Mouse (Mus musculus) cerebellum, postnatal 4 days (tissue): Measurements from ENCODE around the gene Dnajc6.

Source experiments
- DNase-seq, 2 experiments: peaks; one replicate each; pipeline ENCODE4 v3.0.0; 2022; ENCODE audit warnings: low spot score in 2 of 2, mixed read lengths in 1 of 2

Dnajc6 gene

DNA sequence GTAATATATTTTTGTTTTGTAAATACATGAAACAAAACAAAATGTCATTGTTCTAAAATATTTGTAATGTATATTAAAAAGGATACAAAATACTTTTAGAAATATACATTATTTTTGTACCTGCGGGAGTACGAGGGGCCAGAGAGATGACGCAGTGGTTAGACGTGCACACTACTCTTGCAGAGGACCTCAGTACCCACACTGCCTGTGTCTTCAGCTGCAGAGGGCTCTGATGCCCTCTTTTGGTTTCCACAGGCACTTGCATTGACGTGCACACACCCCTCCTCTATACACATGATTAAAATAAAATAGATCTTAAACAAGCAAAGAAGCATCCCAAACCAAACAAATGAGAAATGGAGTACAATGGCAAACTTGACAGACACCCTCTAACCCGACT lies 146.3 kb downstream of the Dnajc6 start:
- no peak for DNase-seq

DNA sequence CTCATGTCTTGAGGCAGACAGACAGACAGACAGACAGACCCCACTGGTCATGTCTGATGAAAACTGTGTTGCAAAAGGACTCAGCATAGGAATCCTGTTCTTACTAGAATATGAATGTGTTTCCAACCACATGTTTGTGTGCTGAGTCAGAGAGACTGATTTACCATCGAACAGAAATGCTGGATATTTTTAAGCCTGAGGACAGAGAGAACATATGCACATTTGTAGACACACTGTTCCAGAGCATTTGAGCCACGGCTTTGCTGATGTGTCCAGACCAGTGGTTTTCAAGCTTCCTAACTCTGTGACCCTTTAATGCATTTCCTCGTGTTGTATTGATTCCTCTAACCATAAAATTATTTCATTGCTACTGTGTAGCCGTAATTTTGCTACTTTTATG lies 146.8 kb downstream of the Dnajc6 start:
- DNase-seq: no peak

DNA sequence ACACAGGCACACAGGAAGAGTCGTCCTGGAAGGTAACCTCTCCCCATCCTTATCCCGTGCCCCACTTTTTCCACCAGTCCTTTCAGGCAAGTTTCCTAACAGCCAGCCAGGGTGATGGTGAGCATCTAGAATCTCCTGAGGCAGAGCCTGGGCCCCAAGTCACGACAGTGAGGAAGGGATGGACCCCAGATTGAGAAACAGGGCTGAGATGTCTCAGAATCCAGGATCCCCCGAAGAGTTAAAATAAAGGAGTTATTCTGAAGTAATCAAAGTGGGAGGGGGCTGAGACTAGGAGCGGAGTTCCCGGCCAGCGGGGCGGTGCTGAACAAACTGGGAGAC lies 150.4 kb downstream of the Dnajc6 start:
- DNase-seq: no peak

DNA sequence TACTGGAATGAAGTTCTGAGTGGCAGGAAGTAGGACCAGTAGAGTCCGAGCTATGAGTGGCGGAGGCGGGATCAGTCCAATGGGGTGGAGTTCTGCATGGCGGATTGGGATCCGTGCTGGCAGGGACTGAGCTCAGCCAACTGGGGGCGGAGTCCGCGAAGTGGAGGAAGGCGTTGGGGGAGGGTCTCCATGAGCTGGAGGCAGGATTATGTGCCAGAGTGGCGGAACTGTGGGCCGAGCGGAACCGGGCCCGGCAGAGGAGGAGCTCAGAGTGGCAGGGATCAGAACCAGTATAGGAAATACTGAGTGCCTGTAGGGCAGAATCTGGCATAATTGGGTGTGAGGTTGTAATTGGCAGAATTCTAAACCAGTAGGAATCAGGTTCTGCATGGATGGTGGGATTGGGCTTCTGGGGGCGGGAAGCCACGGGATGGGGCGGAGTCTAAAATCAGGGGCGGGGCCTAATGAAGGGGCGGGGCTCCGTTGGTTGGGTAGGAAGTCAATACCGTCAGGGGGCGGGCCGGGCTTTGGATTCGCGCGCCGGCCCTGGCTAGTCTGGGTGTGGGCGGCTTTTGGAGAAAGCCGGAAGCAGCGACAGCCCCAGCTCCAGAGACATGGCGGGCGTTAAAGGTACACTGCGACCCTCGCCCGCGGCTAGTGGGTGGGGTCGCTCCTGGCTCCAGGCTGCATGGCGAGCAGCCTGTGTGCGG lies 150.9 kb downstream of the Dnajc6 start, which contains the start of gene Leprot:
TSS of gene Leprot (plus strand) at position 523 of the 710 bp plus-strand sequence.
- DNase-seq: peak; percentile 98 to 100

DNA sequence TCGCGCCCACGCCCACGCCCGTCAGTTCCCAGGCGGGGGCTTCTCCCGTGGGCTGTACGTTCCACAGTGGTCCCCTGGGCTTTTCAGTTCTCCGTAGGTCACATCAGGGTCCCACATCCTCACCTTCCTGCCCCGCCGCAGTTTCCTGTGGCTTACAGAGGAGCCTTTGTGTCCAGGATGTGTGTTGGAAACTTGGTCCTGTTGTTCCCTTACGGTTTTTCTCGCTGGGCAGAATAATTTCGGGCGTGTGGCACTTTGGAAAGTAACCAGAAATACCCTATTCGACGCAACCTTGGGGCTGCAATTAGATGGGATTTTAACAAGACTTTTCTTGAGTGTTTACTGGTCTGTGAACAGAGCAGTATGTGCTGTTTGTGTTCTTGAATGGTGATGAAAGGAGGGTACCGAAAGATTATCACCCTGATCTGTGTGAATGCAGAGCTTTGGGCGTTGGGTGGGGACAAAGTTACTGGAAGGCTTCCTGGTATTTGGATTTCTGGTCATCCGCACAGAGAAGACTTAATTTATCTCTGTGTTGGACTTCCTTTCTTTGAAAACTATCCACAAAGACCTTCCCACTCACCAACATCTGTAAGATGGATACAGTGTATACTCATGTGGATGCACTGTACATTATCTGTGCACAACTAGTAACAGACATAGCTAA lies 151.7 kb downstream of the Dnajc6 start:
- DNase-seq: no peak

DNA sequence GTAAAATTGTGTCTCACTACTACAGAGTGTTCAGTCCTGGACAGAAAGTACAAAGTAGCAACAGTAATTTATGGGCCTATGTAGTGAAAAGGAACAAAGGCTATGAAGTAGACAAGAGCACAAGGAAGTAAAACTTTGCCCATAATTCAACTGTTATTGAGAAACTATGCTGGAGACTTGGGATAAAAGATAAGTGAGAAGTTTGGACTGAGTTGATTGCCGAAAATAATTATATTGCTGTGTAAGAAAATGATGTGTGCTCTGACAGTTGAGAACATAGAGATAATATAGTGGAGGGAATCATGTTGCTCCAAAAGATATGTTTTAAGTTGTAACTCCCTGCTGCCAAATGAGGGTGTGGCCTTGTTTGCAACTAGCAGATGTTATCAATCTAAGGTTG lies 152.3 kb downstream of the Dnajc6 start:
- DNase-seq: no peak

DNA sequence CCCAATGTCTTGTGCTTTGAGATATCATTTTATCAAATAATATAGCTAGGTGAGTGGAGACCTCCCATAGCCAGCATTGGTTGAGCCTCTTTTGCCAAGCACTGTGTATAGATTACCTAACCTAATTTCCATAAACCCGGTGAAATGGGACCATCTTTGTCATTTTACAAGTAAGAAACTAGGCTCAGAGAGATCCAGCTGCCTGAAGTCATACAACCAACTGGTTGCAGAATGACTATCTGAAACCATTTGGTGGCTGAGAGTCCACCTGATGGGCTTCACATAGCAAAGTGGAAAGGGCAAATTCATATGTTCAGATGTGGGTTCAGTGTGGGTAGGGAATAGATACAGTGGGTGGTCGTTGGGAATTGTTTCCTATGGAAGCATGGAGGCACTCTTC lies 154.5 kb downstream of the Dnajc6 start:
- no peak for DNase-seq

DNA sequence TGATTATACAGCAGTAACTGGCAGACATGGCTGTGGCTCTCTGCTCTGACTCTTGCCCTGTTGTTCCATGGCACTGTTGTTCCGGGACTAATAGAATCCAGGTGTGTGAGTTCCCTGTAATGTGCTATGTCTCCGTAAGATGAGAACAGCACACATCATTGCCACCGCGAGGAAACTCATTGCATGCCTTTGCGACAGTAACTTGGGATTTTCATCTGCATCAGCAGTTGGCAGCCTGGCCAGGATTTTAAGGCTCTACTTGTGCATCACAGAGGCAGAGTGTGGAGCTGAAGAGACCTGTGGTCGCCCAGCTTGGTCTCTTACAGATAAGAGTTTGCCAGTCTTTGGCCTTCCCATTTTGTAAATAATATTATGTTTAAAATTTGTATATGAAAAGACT lies 157.8 kb downstream of the Dnajc6 start:
- no peak for DNase-seq

DNA sequence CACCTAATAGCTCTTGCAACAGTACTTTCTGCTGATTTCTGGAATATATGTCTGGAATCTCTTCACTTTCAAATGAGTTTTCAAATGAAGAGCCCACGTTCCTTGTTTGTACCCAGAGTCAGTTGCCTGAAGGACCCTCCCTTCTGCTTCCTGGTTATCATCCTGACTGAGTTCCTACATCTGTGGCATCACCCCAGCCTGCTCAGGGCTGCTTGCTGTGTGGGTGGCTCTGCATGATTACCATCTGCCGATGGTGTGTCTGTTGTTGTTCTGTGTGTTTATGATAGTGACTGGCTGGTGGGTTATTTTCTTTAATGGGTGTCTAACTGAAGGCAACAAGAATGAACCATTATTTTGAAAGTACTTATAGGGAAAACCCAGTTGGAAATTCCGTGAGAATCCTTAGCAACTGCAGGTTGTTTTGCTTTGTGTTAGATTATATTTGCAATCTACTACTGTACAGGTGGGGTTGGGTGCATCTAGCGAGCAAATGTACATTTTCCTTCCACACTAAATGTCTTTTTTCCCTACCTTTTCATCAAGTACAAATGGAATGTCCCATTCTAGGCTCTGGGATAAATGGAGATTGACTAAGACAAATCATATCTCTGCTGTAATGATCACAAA lies 158.5 kb downstream of the Dnajc6 start:
- DNase-seq: no peak

DNA sequence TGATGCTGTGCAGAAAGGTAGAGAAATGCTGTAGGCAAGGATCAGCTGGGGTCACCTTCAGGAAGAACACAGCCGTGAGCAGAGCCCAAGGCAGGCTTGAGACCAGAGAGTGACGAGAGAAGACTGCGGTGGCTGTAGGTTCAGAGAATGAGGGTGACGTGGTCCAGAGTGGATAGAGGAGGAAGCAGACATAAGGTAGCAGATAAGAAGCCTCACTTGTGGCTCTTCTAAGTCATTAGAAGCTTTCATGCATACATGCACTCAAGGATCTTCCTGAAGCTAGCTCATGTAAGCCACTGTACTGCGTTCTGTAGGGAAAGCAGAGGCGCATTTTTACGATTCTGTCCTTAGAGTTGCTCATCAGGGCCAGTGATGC lies 159.0 kb downstream of the Dnajc6 start:
- no peak for DNase-seq

DNA sequence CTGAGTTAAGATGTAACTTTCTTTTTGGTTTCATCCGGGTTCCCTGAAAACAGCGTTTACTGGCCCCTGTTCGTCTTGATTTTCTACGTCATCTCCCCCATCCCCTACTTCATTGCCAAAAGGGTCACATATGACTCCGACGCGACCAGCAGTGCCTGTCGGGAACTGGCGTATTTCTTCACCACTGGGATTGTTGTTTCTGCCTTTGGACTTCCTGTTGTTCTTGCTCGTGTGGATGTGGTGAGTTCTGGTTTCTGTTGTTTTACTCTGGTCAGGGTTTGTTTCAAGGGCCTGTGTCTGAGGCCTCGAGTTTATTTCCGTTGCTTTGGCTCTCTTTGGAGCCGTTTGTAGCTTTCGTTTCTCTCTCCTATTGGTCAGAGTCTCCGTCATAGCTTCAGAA lies 159.6 kb downstream of the Dnajc6 start:
- no peak for DNase-seq

DNA sequence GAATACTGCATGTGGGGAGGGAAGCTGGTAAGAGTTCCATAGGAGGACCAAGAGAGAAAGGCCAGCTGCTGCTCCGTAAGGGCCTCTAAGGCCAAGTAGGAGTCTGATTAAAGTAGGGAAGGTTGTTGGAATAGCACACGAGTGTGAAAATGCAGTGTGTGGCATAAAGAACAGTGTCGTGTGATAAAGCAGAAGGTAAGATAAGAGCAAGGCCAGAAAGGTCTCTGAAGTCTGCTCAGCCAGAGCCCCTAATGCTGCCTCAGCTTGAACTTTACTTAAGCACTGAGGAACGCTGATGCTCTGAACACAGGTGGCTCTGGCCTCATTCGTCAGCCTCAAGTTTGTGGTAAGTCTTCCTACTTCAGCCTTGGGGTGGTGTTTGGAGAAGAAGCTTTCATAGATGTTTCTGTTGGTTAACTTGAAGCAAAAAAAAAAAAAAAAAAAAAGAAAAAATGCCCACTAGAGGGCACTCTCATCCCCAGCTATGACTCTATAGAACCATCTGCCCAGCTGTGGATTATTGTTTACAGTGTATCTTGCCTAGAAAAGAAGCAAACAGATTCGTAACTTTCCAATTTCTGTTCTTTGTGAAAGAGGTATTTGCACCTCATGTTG lies 160.6 kb downstream of the Dnajc6 start:
- no peak for DNase-seq

DNA sequence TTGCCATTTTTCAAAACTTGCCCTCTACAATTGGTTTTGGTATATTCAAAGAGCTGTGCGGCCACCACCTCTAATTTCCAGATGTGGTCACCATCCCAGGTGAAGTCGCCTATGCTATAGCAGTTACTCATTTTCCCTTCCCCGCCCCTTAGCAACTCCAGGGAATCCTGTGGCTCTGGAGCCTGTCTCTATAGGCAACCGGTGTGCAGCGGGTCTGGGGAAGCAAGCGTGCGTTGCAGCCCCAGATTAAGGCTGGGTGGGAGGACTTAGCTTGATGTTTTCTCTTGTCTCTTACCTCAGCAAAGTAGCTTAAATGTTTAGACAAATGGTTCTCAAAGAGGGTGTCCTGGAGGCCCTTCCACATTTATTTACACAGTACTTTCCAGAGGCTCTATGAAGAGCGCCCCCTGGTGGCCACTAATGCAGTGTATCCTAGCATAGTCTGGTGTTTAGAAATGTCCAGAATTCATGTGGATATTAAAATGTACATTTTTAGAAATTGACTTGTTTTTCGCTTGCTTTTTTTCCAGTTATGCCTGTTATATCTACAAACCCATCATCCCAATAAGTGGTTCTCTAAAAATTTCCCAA lies 167.8 kb downstream of the Dnajc6 start:
- peak; percentile 34 to 49 for DNase-seq

DNA sequence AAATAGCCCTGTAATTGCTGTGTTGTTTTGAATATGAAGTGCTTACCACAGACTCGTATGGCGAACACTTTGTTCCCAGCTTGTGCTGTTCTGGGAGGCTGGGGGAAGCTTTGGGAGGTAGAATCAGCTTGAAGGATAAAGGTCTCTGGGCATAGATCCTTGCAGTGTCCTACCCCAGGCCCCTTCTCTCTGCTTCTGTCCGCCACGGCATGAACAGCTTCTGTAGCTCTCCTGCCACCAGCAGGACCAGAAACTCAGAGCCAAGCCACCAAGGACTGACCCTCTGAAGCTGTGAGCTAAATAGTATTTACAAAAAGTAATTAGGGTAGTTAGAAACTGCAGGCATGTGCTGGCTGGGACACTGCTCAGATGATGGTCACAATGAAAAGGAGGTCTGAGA lies 168.3 kb downstream of the Dnajc6 start:
- no peak for DNase-seq

DNA sequence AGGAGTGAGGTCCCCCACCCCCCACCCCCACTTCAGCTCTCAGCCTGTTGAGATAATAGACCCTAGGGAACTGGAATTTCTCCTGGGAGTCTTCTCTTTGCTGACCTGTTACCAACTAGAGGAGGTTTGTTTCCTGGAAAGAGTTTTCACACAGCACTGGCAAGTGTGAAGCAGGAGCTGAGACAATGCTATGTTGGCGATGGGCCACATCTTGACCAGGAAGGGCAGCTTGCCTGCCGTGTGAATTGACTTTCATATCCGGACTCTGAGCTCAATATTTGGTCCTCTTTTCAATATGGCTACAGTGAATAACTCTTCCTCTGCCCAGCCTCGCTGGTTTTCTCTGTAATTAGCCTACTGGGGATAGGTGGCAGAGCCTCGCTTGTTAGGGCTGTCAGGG lies 172.7 kb downstream of the Dnajc6 start:
- no peak for DNase-seq

DNA sequence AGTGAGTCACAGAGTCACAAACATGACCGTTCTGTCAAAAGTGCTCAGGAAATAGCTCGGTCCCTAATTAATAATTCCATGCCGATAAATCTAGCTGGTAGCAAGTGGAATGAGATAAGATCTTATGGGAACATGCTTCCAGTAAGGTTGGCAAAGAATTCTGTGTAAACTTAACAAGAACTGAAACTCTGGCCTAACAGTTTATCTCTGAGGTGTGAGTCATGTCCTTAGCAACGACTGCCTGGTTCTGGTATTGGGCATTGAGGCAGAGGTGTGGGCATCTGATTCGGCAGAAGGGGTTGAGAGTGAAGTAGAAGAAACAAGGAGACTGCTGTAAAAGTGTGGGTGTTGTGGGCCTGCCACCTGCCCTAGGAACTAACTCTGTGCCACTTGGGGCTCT lies 173.4 kb downstream of the Dnajc6 start:
- no peak for DNase-seq

DNA sequence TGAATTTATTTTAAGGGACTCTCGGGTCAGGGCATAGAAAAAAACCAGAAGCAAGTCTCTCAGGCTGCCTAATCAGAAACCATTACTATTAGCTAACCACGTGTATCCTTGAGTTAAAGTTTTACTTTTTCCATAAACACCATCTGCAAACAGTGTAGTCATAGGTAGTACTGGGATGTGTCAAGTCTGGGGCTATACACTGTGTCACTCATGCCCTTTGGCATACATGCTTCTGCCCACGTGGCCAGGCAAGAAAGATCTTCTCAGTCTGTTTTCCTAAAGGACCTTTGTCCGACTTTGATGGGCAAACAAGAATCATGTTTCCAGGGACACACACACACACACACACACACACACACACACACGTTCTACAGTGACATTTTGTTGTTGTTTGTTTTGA lies 178.3 kb downstream of the Dnajc6 start:
- DNase-seq: no peak

DNA sequence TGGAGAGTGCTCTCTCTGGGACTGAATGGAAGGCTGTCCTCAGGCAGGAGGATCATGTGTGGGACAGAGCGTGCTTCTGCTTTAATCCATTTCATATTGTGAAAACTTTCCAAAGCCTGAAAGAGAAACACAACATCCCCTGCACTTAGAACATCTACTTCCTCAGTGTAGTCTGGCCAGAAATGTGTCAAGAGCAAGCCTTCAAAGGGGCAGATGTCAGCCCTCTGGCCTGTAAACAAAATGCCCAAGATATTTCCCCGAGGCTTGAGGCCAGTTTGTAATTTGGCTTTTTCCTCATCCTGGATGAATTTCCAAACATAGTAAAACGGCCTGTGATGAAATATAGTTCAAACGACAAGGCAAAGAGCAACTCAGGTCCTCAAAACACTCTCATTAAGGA lies 179.3 kb downstream of the Dnajc6 start:
- DNase-seq: no peak

DNA sequence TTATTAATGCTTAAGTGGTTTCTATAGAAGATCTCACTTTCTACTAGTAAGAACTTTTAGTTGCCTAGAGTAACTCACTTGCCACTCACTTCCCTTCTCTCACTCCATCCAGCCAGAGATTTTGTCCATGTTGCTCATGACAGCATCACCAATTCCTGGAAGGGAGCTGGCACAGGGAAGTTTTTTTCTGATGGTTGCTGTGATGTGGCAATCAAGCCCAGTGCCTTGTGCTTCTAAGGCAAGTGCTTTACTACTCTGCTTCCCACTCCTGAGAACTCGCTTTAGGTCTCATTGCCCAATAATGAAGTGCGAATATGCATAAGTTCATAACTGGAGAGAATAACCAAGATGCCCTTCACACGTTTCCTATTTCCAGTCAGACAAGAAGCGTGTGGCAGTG lies 186.2 kb downstream of the Dnajc6 start:
- DNase-seq: no peak

DNA sequence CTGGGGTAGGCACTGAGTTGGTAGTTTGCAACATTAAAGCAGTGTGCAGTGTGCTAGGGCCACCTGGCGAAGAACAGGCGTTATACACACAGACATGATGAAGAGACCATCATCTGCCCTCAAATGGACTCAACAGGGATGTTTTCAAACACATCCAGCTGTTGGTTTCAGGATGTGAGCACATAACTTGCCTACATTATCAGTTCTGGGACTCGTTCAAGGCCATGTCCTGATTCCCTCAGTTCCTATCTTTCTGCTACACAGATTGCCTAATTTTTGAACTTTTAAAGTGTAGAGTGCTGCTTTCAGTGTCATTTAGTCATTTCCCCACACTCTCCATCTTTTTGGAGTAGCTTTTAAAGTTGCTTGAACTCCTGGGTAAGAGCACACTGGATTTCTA lies 186.6 kb downstream of the Dnajc6 start:
- DNase-seq: no peak

DNA sequence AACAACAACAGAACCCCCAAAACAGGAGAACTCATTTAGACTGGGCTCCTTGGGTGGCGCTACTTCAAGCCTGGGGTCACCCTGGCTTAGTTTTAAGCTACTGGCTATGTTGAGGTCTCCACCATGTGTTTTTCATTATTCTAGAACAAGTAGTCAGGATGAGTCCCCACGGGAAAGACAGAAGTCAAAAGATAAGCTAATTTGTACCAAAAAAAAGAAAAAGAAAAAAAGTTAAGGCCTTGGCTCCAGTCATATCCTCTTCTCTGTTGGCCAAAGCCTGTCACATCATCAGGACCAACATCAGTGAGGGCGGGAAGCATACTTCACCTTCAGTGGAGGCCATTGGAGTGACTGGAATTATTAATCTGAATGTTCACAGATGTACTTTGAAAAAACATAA lies 188.4 kb downstream of the Dnajc6 start:
- DNase-seq: no peak

DNA sequence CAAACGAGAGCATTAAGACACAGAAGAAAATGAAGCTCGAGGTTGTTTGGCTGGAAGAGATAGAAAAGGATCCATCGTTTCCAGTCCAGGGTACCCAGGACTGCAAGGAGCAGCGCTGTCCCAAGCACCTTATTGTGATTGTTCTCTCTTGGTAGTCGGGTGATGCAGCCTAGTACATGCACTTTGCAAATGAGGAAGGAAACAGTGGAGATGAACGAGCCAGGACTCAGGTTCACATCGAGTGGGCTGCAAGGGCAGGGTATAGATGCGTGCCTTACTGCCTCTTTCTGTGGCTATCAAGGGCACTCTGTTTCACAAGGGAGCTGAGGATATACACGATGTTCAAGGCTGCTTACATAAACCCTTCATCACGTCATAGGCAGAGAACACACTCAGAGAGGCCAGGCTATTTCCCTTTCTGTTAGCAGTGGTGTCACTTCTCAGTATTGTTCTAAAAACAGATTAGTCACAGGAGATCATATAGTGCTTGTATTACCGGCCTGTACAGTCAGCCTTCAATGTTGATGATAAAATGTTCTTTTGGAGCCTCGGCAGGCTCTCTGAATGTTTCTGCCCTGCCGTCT lies 189.9 kb downstream of the Dnajc6 start:
- no peak for DNase-seq
